Mouse (Mus musculus): ENCODE measurements at regions not wholly inside any gene's neighbourhood (a gene's known extent, or its start where the extent isn't known, plus 50 kb on each side); places are given as distances from the start of the nearest gene placed in this dataset.
A peak's percentile ranks its signal among the peaks of the same experiment; 100 is the strongest.

GRCm38 (mm10) chr3:21941596-21941995 lies 134.9 kb upstream of the Tbl1xr1 start:
- no peak overlapping the region for H3K27ac ChIP-seq (replicated peaks)
- no peak overlapping the region for H3K4me3 ChIP-seq
- ATAC-seq (ENCODE audit: low FRiP score, low read depth): no peak
- H3K9ac ChIP-seq (replicated peaks): no peak overlapping the region
- peaks cover 15% of the 10 kb centered on the region for H3K4me1 ChIP-seq
- H3K27me3 ChIP-seq: no peaks in the 10 kb centered on the region; the same call in 1 of the 2 replicates
- no peaks in the 10 kb centered on the region for H3K9me3 ChIP-seq
- no peak overlapping the region for H3K4me2 ChIP-seq (replicated peaks)
- 75% methylated on average over 2 of the region's 2 CpGs for WGBS
- no peaks in the 10 kb centered on the region for H3K36me3 ChIP-seq

GRCm38 (mm10) chr3:21942912-21943311 lies 133.5 kb upstream of the Tbl1xr1 start:
- Histone ChIP-seq H3K4me3 (no peak overlapping the region), H3K9ac (replicated peaks) (no peak overlapping the region), H3K27me3 (no peaks in the 10 kb centered on the region; the same call in 1 of the 2 replicates), H3K27ac (replicated peaks) (no peak overlapping the region), H3K9me3 (no peaks in the 10 kb centered on the region), H3K4me2 (replicated peaks) (no peak overlapping the region), H3K36me3 (no peaks in the 10 kb centered on the region), H3K4me1 (peaks cover 7% of the 10 kb centered on the region)
- no peak for ATAC-seq (ENCODE audit: low FRiP score, low read depth)
- 91% methylated on average over 1 of the region's 1 CpGs for WGBS

- H3K4me1 ChIP-seq: peaks cover 8% of the 10 kb centered on the region
- H3K9ac ChIP-seq (replicated peaks): no peak overlapping the region
- WGBS: 83% methylated on average over 4 of the region's 4 CpGs
- no peaks in the 10 kb centered on the region for H3K9me3 ChIP-seq
- no peaks in the 10 kb centered on the region for H3K27me3 ChIP-seq
- no peak overlapping the region for H3K4me3 ChIP-seq
- no peak for ATAC-seq (ENCODE audit: low FRiP score, low read depth)
- no peak overlapping the region for H3K27ac ChIP-seq (replicated peaks)
- H3K36me3 ChIP-seq: no peaks in the 10 kb centered on the region
- H3K4me2 ChIP-seq (replicated peaks): no peak overlapping the region
Measured at GRCm38 (mm10) chr3:21945775-21946174, 130.7 kb upstream of the Tbl1xr1 start.

GRCm38 (mm10) chr3:21947320-21948073 lies 129.0 kb upstream of the Tbl1xr1 start:
- Histone ChIP-seq H3K4me2 (replicated peaks) (no peak overlapping the region), H3K36me3 (no peaks in the 10 kb centered on the region), H3K9me3 (no peaks in the 10 kb centered on the region), H3K27me3 (no peaks in the 10 kb centered on the region), H3K9ac (replicated peaks) (no peak overlapping the region), H3K27ac (replicated peaks) (peak overlapping the region; percentile 17; the same call in 1 of the 2 replicates), H3K4me3 (no peak overlapping the region), H3K4me1 (peaks cover 9% of the 10 kb centered on the region)
- WGBS: 16% methylated on average over 3 of the region's 3 CpGs
- ATAC-seq (ENCODE audit: low FRiP score, low read depth): peak; percentile 67

- H3K27me3 ChIP-seq: no peaks in the 10 kb centered on the region
- H3K27ac ChIP-seq (replicated peaks): peak overlapping the region; percentile 17; the same call in 1 of the 2 replicates
- H3K9me3 ChIP-seq: no peaks in the 10 kb centered on the region
- H3K36me3 ChIP-seq: no peaks in the 10 kb centered on the region
- peak; percentile 56 for ATAC-seq (ENCODE audit: low FRiP score, low read depth)
- no peak overlapping the region for H3K9ac ChIP-seq (replicated peaks)
- H3K4me2 ChIP-seq (replicated peaks): no peak overlapping the region
- peaks cover 15% of the 10 kb centered on the region for H3K4me1 ChIP-seq
- 56% methylated on average over 4 of the region's 4 CpGs for WGBS
- no peak overlapping the region for H3K4me3 ChIP-seq
Measured at GRCm38 (mm10) chr3:21948074-21948659, 128.3 kb upstream of the Tbl1xr1 start.

- no peak for ATAC-seq (ENCODE audit: low FRiP score, low read depth)
- H3K4me2 ChIP-seq (replicated peaks): no peak overlapping the region
- H3K4me3 ChIP-seq: no peak overlapping the region
- H3K9me3 ChIP-seq: no peaks in the 10 kb centered on the region
- H3K27me3 ChIP-seq: no peaks in the 10 kb centered on the region
- peaks cover 16% of the 10 kb centered on the region for H3K4me1 ChIP-seq
- no peaks in the 10 kb centered on the region for H3K36me3 ChIP-seq
- 88% methylated on average over 2 of the region's 2 CpGs for WGBS
- H3K9ac ChIP-seq (replicated peaks): no peak overlapping the region
- no peak overlapping the region for H3K27ac ChIP-seq (replicated peaks)
Measured at GRCm38 (mm10) chr3:21949459-21949858, 127.0 kb upstream of the Tbl1xr1 start.

GRCm38 (mm10) chr3:21950571-21950970 lies 125.9 kb upstream of the Tbl1xr1 start:
- Histone ChIP-seq H3K4me3 (no peak overlapping the region), H3K4me1 (peaks cover 16% of the 10 kb centered on the region), H3K27me3 (no peaks in the 10 kb centered on the region), H3K4me2 (replicated peaks) (no peak overlapping the region), H3K27ac (replicated peaks) (no peak overlapping the region), H3K36me3 (no peaks in the 10 kb centered on the region), H3K9me3 (no peaks in the 10 kb centered on the region), H3K9ac (replicated peaks) (no peak overlapping the region)
- WGBS: 79% methylated on average over 5 of the region's 5 CpGs
- ATAC-seq (ENCODE audit: low FRiP score, low read depth): no peak

GRCm38 (mm10) chr3:21951446-21952285 lies 124.8 kb upstream of the Tbl1xr1 start:
- Histone ChIP-seq H3K36me3 (no peaks in the 10 kb centered on the region), H3K27ac (replicated peaks) (no peak overlapping the region), H3K4me1 (peaks cover 16% of the 10 kb centered on the region), H3K4me2 (replicated peaks) (no peak overlapping the region), H3K27me3 (no peaks in the 10 kb centered on the region), H3K9ac (replicated peaks) (no peak overlapping the region), H3K4me3 (no peak overlapping the region), H3K9me3 (no peaks in the 10 kb centered on the region)
- 91% methylated on average over 13 of the region's 13 CpGs for WGBS
- ATAC-seq (ENCODE audit: low FRiP score, low read depth): no peak

- Histone ChIP-seq H3K9me3 (no peaks in the 10 kb centered on the region), H3K4me1 (peaks cover 11% of the 10 kb centered on the region), H3K4me3 (no peak overlapping the region), H3K36me3 (no peaks in the 10 kb centered on the region), H3K27me3 (no peaks in the 10 kb centered on the region), H3K27ac (replicated peaks) (no peak overlapping the region), H3K4me2 (replicated peaks) (no peak overlapping the region), H3K9ac (replicated peaks) (no peak overlapping the region)
- WGBS: 63% methylated on average over 8 of the region's 8 CpGs
- peak; percentile 27; the same call in 1 of the 2 replicates for ATAC-seq (ENCODE audit: low FRiP score, low read depth)
Measured at GRCm38 (mm10) chr3:21952695-21953415, 123.6 kb upstream of the Tbl1xr1 start.

GRCm38 (mm10) chr3:21953416-21953810 lies 123.0 kb upstream of the Tbl1xr1 start:
- no peak overlapping the region for H3K27ac ChIP-seq (replicated peaks)
- no peaks in the 10 kb centered on the region for H3K36me3 ChIP-seq
- ATAC-seq (ENCODE audit: low FRiP score, low read depth): no peak
- no peak overlapping the region for H3K4me3 ChIP-seq
- H3K4me2 ChIP-seq (replicated peaks): no peak overlapping the region
- H3K4me1 ChIP-seq: peaks cover 8% of the 10 kb centered on the region
- no peak overlapping the region for H3K9ac ChIP-seq (replicated peaks)
- no peaks in the 10 kb centered on the region for H3K9me3 ChIP-seq
- no peaks in the 10 kb centered on the region for H3K27me3 ChIP-seq
- 94% methylated on average over 6 of the region's 6 CpGs for WGBS

GRCm38 (mm10) chr3:21955681-21956080 lies 120.8 kb upstream of the Tbl1xr1 start:
- 58% methylated on average over 2 of the region's 2 CpGs for WGBS
- no peak overlapping the region for H3K27ac ChIP-seq (replicated peaks)
- no peaks in the 10 kb centered on the region for H3K27me3 ChIP-seq
- ATAC-seq (ENCODE audit: low FRiP score, low read depth): no peak
- H3K4me3 ChIP-seq: no peak overlapping the region
- no peak overlapping the region for H3K4me2 ChIP-seq (replicated peaks)
- peaks cover 8% of the 10 kb centered on the region for H3K4me1 ChIP-seq
- H3K36me3 ChIP-seq: no peaks in the 10 kb centered on the region
- no peaks in the 10 kb centered on the region for H3K9me3 ChIP-seq
- no peak overlapping the region for H3K9ac ChIP-seq (replicated peaks)
